Mouse (Mus musculus) duodenum, adult 2 months (tissue): ENCODE results near the gene Gm13420. TPM values are rescaled to one million over a fixed set of nuclear protein-coding genes. Genes with fewer than 3 reads are reported as not detected.

ENCODE experiments used
- polyA plus RNA-seq: library from polyadenylated mRNA; depleted of rRNA; stranded (reverse); fragments of >200 nt; gene quantifications from 2 replicates; pipeline ENCODE4 v1.2.3, GENCODE M21; 2012; ENCODE audit warnings: low replicate concordance; rRNA removed

Gm13420 gene
- polyA plus RNA-seq = 0.70 and 2.1 TPM in 2 replicates

GRCm38 (mm10) chr2:29751497-29751896 is at the start of gene Gm13420:
Gene Gm13420 (minus strand): TSS chr2:29751685.

GRCm38 (mm10) chr2:29787937-29788681 is 36.6 kb upstream of the Gm13420 start, which contains the start of gene Trub2:
Gene Trub2 (minus strand): TSS chr2:29788502.

GRCm38 (mm10) chr2:29787104-29787917 is 35.8 kb upstream of the Gm13420 start, which contains the start of gene Coq4:
Gene Coq4 (plus strand): TSS chr2:29787493.

Other genes with a start within 250 kb of the Gm13420 start
- gene Rapgef1, start 132.0 kb downstream of the Gm13420 start, polyA plus RNA-seq = 19.4 and 22.6 TPM in 2 replicates
- not detected in 2 replicates for gene Gm13547, start 7.6 kb upstream of the Gm13420 start, polyA plus RNA-seq
- 192 and 202 TPM in 2 replicates for gene Coq4, start 35.8 kb upstream of the Gm13420 start, polyA plus RNA-seq
- 21.0 and 31.9 TPM in 2 replicates for gene Trub2, start 36.8 kb upstream of the Gm13420 start, polyA plus RNA-seq
- gene Slc27a4, start 50.9 kb upstream of the Gm13420 start, polyA plus RNA-seq = 251 and 1,003 TPM in 2 replicates
- 51.0 and 51.8 TPM in 2 replicates for gene Urm1, start 68.4 kb upstream of the Gm13420 start, polyA plus RNA-seq
- gene Cercam, start 117.5 kb upstream of the Gm13420 start, polyA plus RNA-seq = 3.5 and 5.8 TPM in 2 replicates
- gene Odf2, start 137.5 kb upstream of the Gm13420 start, polyA plus RNA-seq = 9.2 and 13.0 TPM in 2 replicates
- 5.0 and 6.3 TPM in 2 replicates for gene Gle1, start 183.7 kb upstream of the Gm13420 start, polyA plus RNA-seq
- gene Sptan1, start 213.9 kb upstream of the Gm13420 start, polyA plus RNA-seq = 69.7 and 87.6 TPM in 2 replicates